Mouse (Mus musculus) forebrain, embryonic 11.5 days (tissue): ENCODE data around the gene Lrrc4b. TPM values are rescaled to one million over a fixed set of nuclear protein-coding genes. Genes with fewer than 3 reads are reported as not detected.

ENCODE experiments used
- ATAC-seq: fragments of 200-750 bp; cut with Nextera tagmentation; replicated peaks from 2 replicates; pipeline ENCODE4 v1.8.0; 2017; ENCODE audit warnings: moderate TSS enrichment; ENCODE audit not compliant: low FRiP score
- DNase-seq: peaks from one replicate; pipeline ENCODE4 v3.0.0-alpha.2; 2017; ENCODE audit warnings: low spot score
- H3K27ac ChIP-seq: fragments of 300-500 bp; sonication (generic); 2 replicates; pipeline ENCODE4 v1.5.1; 2014; ENCODE audit warnings: low read depth, low read length
- H3K27me3 ChIP-seq: fragments of 300-500 bp; sonication (generic); 2 replicates; pipeline ENCODE4 v1.6.1; 2014; ENCODE audit warnings: mild to moderate bottlenecking, low read length, mixed read lengths; ENCODE audit not compliant: control insufficient read depth, insufficient read depth
- H3K36me3 ChIP-seq: fragments of 300-500 bp; sonication (generic); 2 replicates; pipeline ENCODE4 v1.6.1; 2014; ENCODE audit warnings: mild to moderate bottlenecking, low read length, moderate library complexity, mixed read lengths; ENCODE audit not compliant: control insufficient read depth, insufficient read depth
- H3K4me1 ChIP-seq: fragments of 300-500 bp; sonication (generic); replicated peaks from 2 replicates; pipeline ENCODE4 v1.6.1; 2014; ENCODE audit warnings: low read length, mixed read lengths; ENCODE audit not compliant: control insufficient read depth, insufficient read depth
- H3K4me2 ChIP-seq: fragments of 300-500 bp; sonication (generic); 2 replicates; pipeline ENCODE4 v1.6.1; 2014; ENCODE audit warnings: low read depth, mild to moderate bottlenecking, low read length, moderate library complexity, mixed read lengths; ENCODE audit not compliant: severe bottlenecking
- H3K4me3 ChIP-seq: fragments of 300-500 bp; sonication (generic); 2 replicates; pipeline ENCODE4 v1.5.1; 2014; ENCODE audit warnings: low read depth, low read length
- H3K9ac ChIP-seq: fragments of 300-500 bp; sonication (generic); 2 replicates; pipeline ENCODE4 v1.6.1; 2014; ENCODE audit warnings: low read length
- H3K9me3 ChIP-seq: fragments of 300-500 bp; sonication (generic); 2 replicates; pipeline ENCODE4 v1.6.1; 2016; ENCODE audit warnings: low read length, mixed read lengths; ENCODE audit not compliant: control insufficient read depth
- WGBS: fragments of 180-500 bp; shearing (Covaris S2); extraction: QIAGEN DNeasy Blood & Tissue Kit; methylation state at CpG from one replicate; pipeline ENCODE4 v1.1.7; 2014; 5-methylcytosine and 5-hydroxymethylcytosine counted together
- polyA plus RNA-seq: library from polyadenylated mRNA; unstranded; fragments of >200 nt; fragmentation: Nextera tagmentation; extraction: Ambion mirVana; gene quantifications from 2 replicates; pipeline ENCODE4 v1.2.1, GENCODE M21; 2014

Lrrc4b gene
- polyA plus RNA-seq, 1 experiment from 2014 or later, result 8.2 TPM

DNA sequence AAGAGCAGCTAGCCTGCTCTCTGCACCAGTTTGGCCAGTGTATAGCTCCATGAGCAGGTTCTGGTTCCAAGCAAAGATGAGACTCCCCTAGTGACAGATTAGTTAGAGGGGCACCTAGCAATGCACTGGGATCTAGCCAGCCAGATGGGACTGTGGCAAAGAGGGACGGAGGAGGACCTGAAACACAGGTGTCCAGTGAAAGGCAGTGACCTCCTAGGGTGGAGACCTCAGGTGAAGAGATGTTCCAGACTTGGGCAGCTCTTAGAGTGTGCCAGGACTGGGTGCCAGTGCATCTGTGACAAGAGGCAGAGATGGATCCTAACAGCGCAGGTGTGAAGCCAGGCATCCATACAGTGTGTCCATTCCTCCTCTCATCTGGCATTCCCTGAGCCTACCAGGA lies 10.9 kb downstream of the Lrrc4b start:
- Histone ChIP-seq H3K9me3 (no peaks in the 10 kb centered on the region), H3K27ac (no peak overlapping the region), H3K27me3 (peaks cover 8% of the 10 kb centered on the region), H3K9ac (no peak overlapping the region), H3K4me2 (no peak overlapping the region), H3K36me3 (no peaks in the 10 kb centered on the region), H3K4me3 (no peak overlapping the region), H3K4me1 (peaks cover 13% of the 10 kb centered on the region)
- no peak for ATAC-seq
- WGBS, result 85% methylated on average over 2 of the region's 2 CpGs
- DNase-seq, result no peak

GRCm38 (mm10) chr7:44440479-44440878 lies 11.7 kb downstream of the Lrrc4b start:
- Histone ChIP-seq H3K36me3 (peaks cover 6% of the 10 kb centered on the region; the same call in 1 of the 2 replicates), H3K4me1 (peaks cover 20% of the 10 kb centered on the region), H3K9me3 (no peaks in the 10 kb centered on the region), H3K27ac (no peak overlapping the region), H3K9ac (no peak overlapping the region), H3K4me3 (no peak overlapping the region), H3K27me3 (peaks cover 8% of the 10 kb centered on the region), H3K4me2 (no peak overlapping the region)
- WGBS, result 94% methylated on average over 1 of the region's 1 CpGs
- ATAC-seq, result no peak
- DNase-seq, result no peak

DNA sequence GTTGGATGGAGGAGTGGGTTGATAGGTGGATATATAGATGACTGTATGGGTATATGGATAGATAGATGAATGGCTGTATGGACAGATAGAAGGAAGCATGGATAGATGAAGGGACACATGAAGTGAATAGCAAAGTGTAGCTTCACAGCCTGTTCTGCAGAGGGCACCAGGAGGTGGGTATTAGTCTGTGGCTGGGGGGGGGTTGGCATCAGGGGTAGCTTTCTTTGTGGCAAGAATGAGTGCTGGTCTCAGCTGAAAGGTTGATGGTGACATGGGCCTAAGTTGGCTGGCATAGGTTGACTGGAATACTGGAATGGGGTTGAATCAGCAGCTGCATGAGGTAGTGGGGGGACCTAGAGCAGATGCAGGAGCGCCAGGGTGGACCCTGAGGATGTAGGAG lies 12.4 kb downstream of the Lrrc4b start:
- peaks cover 8% of the 10 kb centered on the region for H3K27me3 ChIP-seq
- peak overlapping the region; percentile 95 for H3K4me2 ChIP-seq
- no peaks in the 10 kb centered on the region for H3K9me3 ChIP-seq
- no peak for DNase-seq
- WGBS, result 22% methylated on average over 1 of the region's 1 CpGs
- no peak for ATAC-seq
- no peak overlapping the region; the same call in 1 of the 2 replicates for H3K9ac ChIP-seq
- peaks cover 21% of the 10 kb centered on the region for H3K4me1 ChIP-seq
- peaks cover 7% of the 10 kb centered on the region; the same call in 1 of the 2 replicates for H3K36me3 ChIP-seq
- peak overlapping the region; percentile 54; the same call in 1 of the 2 replicates for H3K4me3 ChIP-seq
- peak overlapping the region; percentile 90; the same call in 1 of the 2 replicates for H3K27ac ChIP-seq

GRCm38 (mm10) chr7:44441648-44442109 lies 12.9 kb downstream of the Lrrc4b start:
- 2% methylated on average over 14 of the region's 14 CpGs for WGBS
- Histone ChIP-seq H3K4me1 (peaks cover 21% of the 10 kb centered on the region), H3K9ac (peak overlapping the region; percentile 97), H3K27me3 (peaks cover 8% of the 10 kb centered on the region), H3K27ac (peak overlapping the region; percentile 90), H3K4me2 (peak overlapping the region; percentile 95), H3K36me3 (peaks cover 7% of the 10 kb centered on the region; the same call in 1 of the 2 replicates), H3K9me3 (no peaks in the 10 kb centered on the region), H3K4me3 (peak overlapping the region; percentile 54)
- DNase-seq, result peak; percentile 83
- peak; percentile 73 for ATAC-seq

DNA sequence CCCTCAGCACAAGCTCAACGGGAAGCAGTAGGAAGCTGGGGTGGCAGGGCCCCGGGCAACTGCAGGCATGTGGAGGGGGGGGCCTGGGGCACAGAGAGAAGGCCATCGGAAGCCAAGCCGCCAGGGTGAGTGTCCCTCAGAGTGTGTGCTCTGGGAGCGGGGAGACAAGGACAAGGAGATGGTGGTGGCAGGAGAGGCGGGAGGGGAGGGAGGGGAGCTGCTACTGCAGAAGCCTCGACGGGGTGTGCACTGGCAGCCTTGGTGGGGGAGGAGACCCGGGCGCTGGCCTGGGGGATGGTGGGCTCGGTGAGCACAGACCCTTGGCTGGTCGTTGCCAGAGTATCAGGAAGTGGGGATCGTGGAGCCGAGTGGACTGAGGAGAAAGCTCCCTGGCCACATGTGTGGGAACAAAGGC lies 13.6 kb downstream of the Lrrc4b start:
- ATAC-seq, result peak; percentile 55
- H3K4me1 ChIP-seq, result peaks cover 21% of the 10 kb centered on the region
- no peaks in the 10 kb centered on the region for H3K9me3 ChIP-seq

GRCm38 (mm10) chr7:44443268-44444173 lies 14.7 kb downstream of the Lrrc4b start:
- peak overlapping the region; percentile 90 for H3K27ac ChIP-seq
- H3K4me3 ChIP-seq, result peak overlapping the region; percentile 54
- WGBS, result 10% methylated on average over 20 of the region's 20 CpGs
- H3K4me2 ChIP-seq, result peak overlapping the region; percentile 95
- DNase-seq (peak; percentile 78), ATAC-seq (peak; percentile 70)
- H3K9me3 ChIP-seq, result no peaks in the 10 kb centered on the region
- H3K36me3 ChIP-seq, result peaks cover 12% of the 10 kb centered on the region; the same call in 1 of the 2 replicates
- peaks cover 21% of the 10 kb centered on the region for H3K4me1 ChIP-seq
- peak overlapping the region; percentile 97 for H3K9ac ChIP-seq
- H3K27me3 ChIP-seq, result peaks cover 8% of the 10 kb centered on the region

More for the DNA sequence above, 13.6 kb downstream of the Lrrc4b start:
- WGBS, result 0% methylated on average over 13 of the region's 14 CpGs
- Histone ChIP-seq H3K4me3 (peak overlapping the region; percentile 54), H3K36me3 (peaks cover 10% of the 10 kb centered on the region; the same call in 1 of the 2 replicates), H3K27me3 (peaks cover 8% of the 10 kb centered on the region), H3K9ac (peak overlapping the region; percentile 97), H3K4me2 (peak overlapping the region; percentile 95), H3K27ac (peak overlapping the region; percentile 90)
- peak; percentile 82 for DNase-seq

GRCm38 (mm10) chr7:44444886-44445527 lies 16.2 kb downstream of the Lrrc4b start:
- DNase-seq, result no peak
- Histone ChIP-seq H3K4me2 (peak overlapping the region; percentile 18; the same call in 1 of the 2 replicates), H3K9me3 (no peaks in the 10 kb centered on the region), H3K27me3 (peaks cover 8% of the 10 kb centered on the region), H3K36me3 (peaks cover 12% of the 10 kb centered on the region; the same call in 1 of the 2 replicates), H3K4me3 (no peak overlapping the region), H3K27ac (no peak overlapping the region), H3K4me1 (peaks cover 21% of the 10 kb centered on the region), H3K9ac (no peak overlapping the region)
- ATAC-seq, result no peak
- 39% methylated on average over 29 of the region's 29 CpGs for WGBS

- Histone ChIP-seq H3K9me3 (no peaks in the 10 kb centered on the region), H3K36me3 (peaks cover 12% of the 10 kb centered on the region; the same call in 1 of the 2 replicates), H3K27ac (no peak overlapping the region), H3K9ac (peak overlapping the region; percentile 12; the same call in 1 of the 2 replicates), H3K4me1 (peaks cover 21% of the 10 kb centered on the region), H3K4me2 (no peak overlapping the region), H3K4me3 (no peak overlapping the region), H3K27me3 (peaks cover 8% of the 10 kb centered on the region)
- 43% methylated on average over 7 of the region's 7 CpGs for WGBS
- no peak for DNase-seq
- no peak for ATAC-seq
Observed at GRCm38 (mm10) chr7:44445528-44445923, 16.7 kb downstream of the Lrrc4b start.
